Mouse (Mus musculus) kidney, adult 2 months (tissue): ENCODE measurements around the gene Dop1b.

ENCODE experiments used
- CTCF ChIP-seq: fragments of 200-500 bp; conservative IDR thresholded peaks from 2 replicates; pipeline ENCODE4 v1.5.1; 2011; ENCODE audit warnings: low read depth, mild to moderate bottlenecking, control low read depth, low read length, moderate library complexity, mixed read lengths; ENCODE audit not compliant: insufficient read depth, insufficient read length
- POLR2A ChIP-seq: fragments of 200-500 bp; IDR thresholded peaks from one replicate; pipeline ENCODE4 v1.6.1; 2011; ENCODE audit warnings: low read depth, low read length, control low read depth

DNA sequence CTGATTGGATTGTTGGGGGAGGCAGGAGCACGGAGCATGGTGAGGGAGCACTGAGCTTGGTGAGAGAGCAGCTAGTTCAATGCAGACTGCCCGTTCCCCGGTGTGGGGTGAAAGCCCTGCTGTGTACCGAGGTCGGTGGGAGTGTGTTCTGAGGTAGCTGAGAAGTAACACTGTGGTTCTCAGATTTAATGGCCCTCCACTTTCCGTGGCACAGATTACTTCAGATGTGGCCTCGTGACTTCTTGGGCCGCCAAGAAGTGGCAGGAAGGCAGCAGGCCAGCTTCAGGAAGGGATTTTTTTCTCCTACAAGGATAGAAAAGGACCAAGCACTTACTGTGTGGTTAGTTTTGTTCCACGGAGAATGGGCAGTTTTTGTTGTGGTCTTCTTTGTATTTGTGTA lies 17.0 kb downstream of the Dop1b start:
- TF ChIP-seq POLR2A, result no peak
- TF ChIP-seq CTCF, result no peak
